Mouse (Mus musculus) heart, adult 2 months (tissue): ENCODE measurements at regions not wholly inside any gene's neighbourhood (a gene's known extent, or its start where the extent isn't known, plus 50 kb on each side); places are given as distances from the start of the nearest gene placed in this dataset.

Experiments
- DNase-seq, 2 experiments: peaks; one replicate each; pipeline ENCODE4 v3.0.0; 2021
- H3K27ac ChIP-seq: fragments of 200-600 bp; 2 replicates; pipeline ENCODE4 v1.8.1; 2022
- H3K27me3 ChIP-seq: fragments of 200-500 bp; 2 replicates; pipeline ENCODE4 v1.6.1; 2012; ENCODE audit warnings: mild to moderate bottlenecking, low read length, inconsistent platforms, mixed read lengths; ENCODE audit not compliant: control insufficient read depth, insufficient read depth
- H3K36me3 ChIP-seq: fragments of 200-500 bp; 2 replicates; pipeline ENCODE4 v1.6.1; 2012; ENCODE audit warnings: low read length, inconsistent platforms; ENCODE audit not compliant: control insufficient read depth, insufficient read depth
- H3K4me1 ChIP-seq: fragments of 200-500 bp; 2 replicates; pipeline ENCODE4 v1.6.1; 2011; ENCODE audit warnings: low read length; ENCODE audit not compliant: control insufficient read depth, insufficient read depth
- H3K4me3 ChIP-seq: fragments of 200-600 bp; 2 replicates; pipeline ENCODE4 v1.8.1; 2022
- H3K79me2 ChIP-seq: fragments of 200-500 bp; replicated peaks from 2 replicates; pipeline ENCODE4 v1.6.1; 2012; ENCODE audit warnings: mild to moderate bottlenecking, inconsistent platforms, low read length, moderate library complexity, mixed read lengths; ENCODE audit not compliant: control insufficient read depth, insufficient read depth
- H3K9ac ChIP-seq: fragments of 200-500 bp; 2 replicates; pipeline ENCODE4 v1.6.1; 2012; ENCODE audit warnings: low read depth, mild to moderate bottlenecking, control low read depth, inconsistent platforms, low read length, mixed read lengths
- CTCF ChIP-seq: fragments of 200-600 bp; IDR thresholded peaks from 2 replicates; pipeline ENCODE4 v1.8.1; 2022; ENCODE audit warnings: antibody characterized with exemption, mild to moderate bottlenecking, moderate library complexity
- EP300 ChIP-seq: fragments of 200-500 bp; IDR thresholded peaks from 2 replicates; pipeline ENCODE4 v1.6.1; 2011; ENCODE audit warnings: low read depth, low read length, control low read depth; ENCODE audit not compliant: insufficient read depth
- POLR2A ChIP-seq: fragments of 200-500 bp; IDR thresholded peaks from 2 replicates; pipeline ENCODE4 v1.6.1; 2011; ENCODE audit warnings: mild to moderate bottlenecking, low read depth, low read length, control low read depth; ENCODE audit not compliant: insufficient read depth
- WGBS: fragments of 180-500 bp; shearing (Covaris S2); methylation state at CpG from one replicate; pipeline ENCODE4 v1.1.7; 2018; 5-methylcytosine and 5-hydroxymethylcytosine counted together
- intact Hi-C: fragments of 180-260 bp; cut with DNase I; formaldehyde crosslinking; loops from one replicate; pipeline ENCODE4 v1.15.1; 2025

DNA sequence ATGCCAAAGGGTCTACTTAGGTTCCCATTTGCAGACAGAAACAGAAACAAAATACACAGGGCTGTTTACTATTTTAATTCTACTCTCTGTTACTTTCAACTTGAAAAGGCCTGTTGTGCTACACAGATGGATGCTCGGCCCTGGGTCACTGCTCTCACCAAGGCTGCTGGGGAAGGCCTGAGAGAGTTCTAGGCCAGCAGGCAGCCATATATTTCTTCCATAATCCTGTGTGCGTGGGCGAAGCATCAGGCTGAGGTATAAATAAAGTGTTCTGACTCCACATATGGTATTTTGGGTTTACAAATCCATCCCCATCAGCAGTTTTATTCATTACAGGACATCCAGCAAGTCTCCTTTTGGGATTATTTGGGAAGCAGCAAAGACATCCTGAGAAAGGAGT, 162.5 kb upstream of the Inhba start:
- DNase-seq: no peak
- no peaks in the 10 kb centered on the region for H3K36me3 ChIP-seq
- H3K79me2 ChIP-seq: no peaks in the 10 kb centered on the region
- no peaks in the 10 kb centered on the region for H3K27me3 ChIP-seq
- no peak overlapping the region for H3K4me3 ChIP-seq
- intact Hi-C loops: no loop called here
- WGBS: 81% methylated on average over 3 of the region's 3 CpGs
- TF ChIP-seq POLR2A: no peak
- TF ChIP-seq EP300: no peak
- TF ChIP-seq CTCF: no peak
- H3K27ac ChIP-seq: no peak overlapping the region
- H3K4me1 ChIP-seq: no peaks in the 10 kb centered on the region
- no peak overlapping the region for H3K9ac ChIP-seq

- WGBS: 57% methylated on average over 2 of the region's 2 CpGs
Measured at GRCm38 (mm10) chr13:15850358-15850757, 161.3 kb upstream of the Inhba start.

GRCm38 (mm10) chr13:15853022-15853566, 158.6 kb upstream of the Inhba start:
- intact Hi-C loops: no loop called here
- Histone ChIP-seq H3K27ac (no peak overlapping the region), H3K27me3 (no peaks in the 10 kb centered on the region), H3K4me3 (no peak overlapping the region), H3K36me3 (no peaks in the 10 kb centered on the region), H3K79me2 (no peaks in the 10 kb centered on the region), H3K9ac (no peak overlapping the region), H3K4me1 (no peaks in the 10 kb centered on the region)
- TF ChIP-seq EP300: no peak
- TF ChIP-seq POLR2A: no peak
- no peak for TF ChIP-seq CTCF
- no peak for DNase-seq

More at GRCm38 (mm10) chr13:15850358-15850757, 161.3 kb upstream of the Inhba start:
- H3K4me1 ChIP-seq: no peaks in the 10 kb centered on the region
- DNase-seq: no peak
- H3K27me3 ChIP-seq: no peaks in the 10 kb centered on the region
- H3K79me2 ChIP-seq: no peaks in the 10 kb centered on the region
- no peak for TF ChIP-seq POLR2A
- no peak for TF ChIP-seq CTCF
- no peak for TF ChIP-seq EP300
- no peak overlapping the region for H3K4me3 ChIP-seq
- intact Hi-C loops: no loop called here
- H3K27ac ChIP-seq: no peak overlapping the region
- H3K36me3 ChIP-seq: no peaks in the 10 kb centered on the region
- H3K9ac ChIP-seq: no peak overlapping the region

DNA sequence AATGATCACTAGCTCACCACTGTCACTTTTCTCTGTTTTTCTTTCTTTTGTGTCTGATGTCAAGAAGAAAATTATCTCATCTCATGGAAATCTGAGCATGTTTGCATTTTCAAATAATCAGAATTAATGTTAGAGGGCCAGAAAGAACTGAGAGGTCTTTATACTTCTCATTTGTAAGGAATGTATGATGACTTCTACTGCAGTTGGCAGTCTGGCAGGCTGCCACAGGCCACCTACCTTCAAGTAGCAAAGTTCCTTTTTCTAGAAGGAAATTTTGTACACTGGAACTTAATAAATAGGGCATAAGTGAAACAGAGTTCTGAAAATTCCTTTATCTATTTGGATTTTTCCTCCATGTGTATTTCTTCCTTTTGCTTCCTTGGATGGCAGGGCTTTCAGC, 148.7 kb upstream of the Inhba start:
- no peak overlapping the region for H3K27ac ChIP-seq
- no peaks in the 10 kb centered on the region for H3K27me3 ChIP-seq
- no peak for DNase-seq
- no peaks in the 10 kb centered on the region for H3K36me3 ChIP-seq
- H3K9ac ChIP-seq: no peak overlapping the region
- no peak for TF ChIP-seq POLR2A
- TF ChIP-seq EP300: no peak
- TF ChIP-seq CTCF: no peak
- no peaks in the 10 kb centered on the region for H3K79me2 ChIP-seq
- no peak overlapping the region for H3K4me3 ChIP-seq
- intact Hi-C loops: no loop called here
- H3K4me1 ChIP-seq: no peaks in the 10 kb centered on the region

DNA sequence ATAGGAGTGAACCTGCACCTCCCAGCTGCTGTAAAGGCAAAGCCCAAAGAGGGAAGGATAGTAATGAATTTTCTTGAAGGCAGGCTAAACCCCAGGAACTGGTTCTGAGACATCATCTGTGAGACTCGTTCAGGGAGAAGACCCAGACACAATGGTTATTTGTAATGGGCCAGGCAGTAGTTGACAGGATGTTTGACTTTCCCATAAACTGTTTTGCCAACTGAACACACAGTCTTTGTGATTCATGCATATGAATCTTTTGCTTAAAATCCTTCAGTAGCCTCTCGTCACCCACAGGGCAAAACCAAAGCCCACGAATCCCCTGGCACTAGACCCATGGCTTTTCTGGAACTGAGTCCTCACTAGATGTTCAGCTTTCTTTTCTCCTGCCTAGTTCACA, 148.3 kb upstream of the Inhba start:
- WGBS: 52% methylated on average over 3 of the region's 3 CpGs
- H3K4me3 ChIP-seq: no peak overlapping the region
- no peak for DNase-seq
- TF ChIP-seq POLR2A (no peak), CTCF (no peak), EP300 (no peak)
- H3K27ac ChIP-seq: no peak overlapping the region
- intact Hi-C loops: no loop called here
- no peaks in the 10 kb centered on the region for H3K4me1 ChIP-seq
- no peaks in the 10 kb centered on the region for H3K36me3 ChIP-seq
- H3K79me2 ChIP-seq: no peaks in the 10 kb centered on the region
- no peaks in the 10 kb centered on the region for H3K27me3 ChIP-seq
- no peak overlapping the region for H3K9ac ChIP-seq

- Histone ChIP-seq H3K27ac (no peak overlapping the region), H3K9ac (no peak overlapping the region), H3K36me3 (no peaks in the 10 kb centered on the region), H3K4me1 (no peaks in the 10 kb centered on the region), H3K79me2 (no peaks in the 10 kb centered on the region), H3K27me3 (no peaks in the 10 kb centered on the region), H3K4me3 (no peak overlapping the region)
- TF ChIP-seq CTCF (no peak), POLR2A (no peak), EP300 (no peak)
- WGBS: 57% methylated on average over 5 of the region's 5 CpGs
- intact Hi-C loops: no loop called here
- no peak for DNase-seq
Measured at GRCm38 (mm10) chr13:15867046-15867561, 144.5 kb upstream of the Inhba start.

DNA sequence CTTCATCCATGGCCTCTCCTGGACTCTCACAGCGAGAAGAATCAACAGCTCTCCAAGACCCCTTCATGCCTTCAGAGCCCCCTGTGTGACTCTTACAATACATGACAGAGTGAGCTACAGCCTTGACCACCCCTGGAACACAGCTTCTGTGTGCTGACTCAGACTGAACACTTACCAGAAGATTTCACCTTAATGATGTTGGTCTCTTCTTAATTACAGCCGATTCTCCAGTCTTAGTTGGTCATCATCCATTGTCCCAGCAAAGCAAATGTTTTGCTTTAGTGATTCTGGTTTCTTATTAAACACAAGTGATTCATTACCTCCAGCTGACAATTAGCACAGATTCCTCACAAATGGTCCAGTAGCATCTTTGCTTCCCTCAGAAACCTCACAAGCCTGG, 134.0 kb upstream of the Inhba start:
- 85% methylated on average over 2 of the region's 2 CpGs for WGBS
- Histone ChIP-seq H3K36me3 (no peaks in the 10 kb centered on the region), H3K4me3 (no peak overlapping the region), H3K4me1 (no peaks in the 10 kb centered on the region), H3K79me2 (no peaks in the 10 kb centered on the region), H3K27ac (no peak overlapping the region), H3K27me3 (no peaks in the 10 kb centered on the region), H3K9ac (no peak overlapping the region)
- DNase-seq: no peak
- TF ChIP-seq POLR2A (no peak), CTCF (no peak), EP300 (no peak)
- intact Hi-C loops: no loop called here
